ENCODE assay signal across 16 mouse cellular contexts in genomic region chr10:121445808-121446207, GRCm38 (mm10).
"Had no signal": no experiment of that assay in that cellular context is flagged by ENCODE, and none has a peak within 500 bp of the region (broad histone marks: within the 10 kb centered on the region; RNA-seq: fewer than 3 reads in every experiment).

No protein-coding gene starts in this region.

- ATAC-seq: intestine, embryonic 16.5 days; midbrain, embryonic 15.5 days had no signal

- H3K27ac ChIP-seq: kidney, postnatal 0 days; limb, embryonic 12.5 days; liver, embryonic 13.5 days; macrophage; midbrain, embryonic 15.5 days; neural tube, embryonic 13.5 days had no signal

- H3K27me3 ChIP-seq: limb, embryonic 12.5 days; liver, embryonic 13.5 days; midbrain, embryonic 15.5 days; neural tube, embryonic 13.5 days had no signal

- H3K4me1 ChIP-seq: megakaryocyte, embryonic 14.5 days had no signal

- DNase-seq: kidney, adult 8-10 months; kidney, postnatal 36 days; liver, embryonic 13.5 days; lung, embryonic 14.5 days; retina, postnatal 1 day; right cerebral cortex, postnatal 4 days; thymus, adult 18-20 months; thymus, postnatal 14 days had no signal

- H3K9ac ChIP-seq: limb, embryonic 12.5 days; liver, embryonic 13.5 days; lung, embryonic 14.5 days; midbrain, embryonic 15.5 days; neural tube, embryonic 13.5 days had no signal

- H3K4me2 ChIP-seq: limb, embryonic 12.5 days; liver, embryonic 13.5 days; lung, embryonic 14.5 days; midbrain, embryonic 11.5 days; midbrain, embryonic 15.5 days; neural tube, embryonic 13.5 days had no signal

- H3K36me3 ChIP-seq: limb, embryonic 12.5 days; liver, embryonic 13.5 days; midbrain, embryonic 15.5 days; neural tube, embryonic 13.5 days had no signal

- H3K4me3 ChIP-seq: limb, embryonic 12.5 days; liver, embryonic 13.5 days; megakaryocyte, embryonic 14.5 days; midbrain, embryonic 15.5 days; neural tube, embryonic 13.5 days had no signal

- H3K9me3 ChIP-seq: limb, embryonic 12.5 days; liver, embryonic 13.5 days; megakaryocyte, embryonic 14.5 days; midbrain, embryonic 15.5 days; neural tube, embryonic 13.5 days had no signal
